Mouse (Mus musculus) bone marrow, adult 2 months (tissue): ENCODE measurements around the gene Pde10a. TPM values are rescaled to one million over a fixed set of nuclear protein-coding genes. Genes with fewer than 3 reads are reported as not detected.

ENCODE experiments used
- H3K27ac ChIP-seq: fragments of 200-500 bp; 2 replicates; pipeline ENCODE4 v1.5.1; 2012; ENCODE audit warnings: low read depth, mild to moderate bottlenecking, control low read depth, inconsistent platforms, low read length; ENCODE audit not compliant: control insufficient read depth, poor library complexity, insufficient read depth
- H3K4me1 ChIP-seq: fragments of 200-500 bp; 2 replicates; pipeline ENCODE4 v1.6.1; 2011; ENCODE audit warnings: low read length; ENCODE audit not compliant: control insufficient read depth, insufficient read depth
- H3K4me3 ChIP-seq: fragments of 200-500 bp; replicated peaks from 2 replicates; pipeline ENCODE3; 2011; ENCODE audit warnings: mild to moderate bottlenecking, low read depth, low read length, control low read depth; ENCODE audit not compliant: control insufficient read depth
- CTCF ChIP-seq: fragments of 200-500 bp; IDR thresholded peaks from 2 replicates; pipeline ENCODE4 v1.5.1; 2011; ENCODE audit warnings: low read length, control low read depth; ENCODE audit not compliant: control insufficient read depth, insufficient read depth
- POLR2A ChIP-seq: fragments of 200-500 bp; IDR thresholded peaks from 2 replicates; pipeline ENCODE4 v1.6.1; 2011; ENCODE audit warnings: low read depth, mild to moderate bottlenecking, control low read depth, low read length, borderline replicate concordance; ENCODE audit not compliant: control insufficient read depth
- WGBS: fragments of 180-500 bp; shearing (Covaris S2); methylation state at CpG from one replicate; pipeline ENCODE4 v1.1.7; 2018; 5-methylcytosine and 5-hydroxymethylcytosine counted together
- polyA plus RNA-seq: library from polyadenylated mRNA; stranded (reverse); fragments of >200 nt; gene quantifications from 2 replicates; pipeline ENCODE4 v1.2.4, GENCODE M21; 2011; ENCODE audit warnings: low replicate concordance; ENCODE audit not compliant: missing spikeins, insufficient read depth, insufficient read length

Gene Pde10a
- polyA plus RNA-seq, 1 experiment, result 5.5 TPM

DNA sequence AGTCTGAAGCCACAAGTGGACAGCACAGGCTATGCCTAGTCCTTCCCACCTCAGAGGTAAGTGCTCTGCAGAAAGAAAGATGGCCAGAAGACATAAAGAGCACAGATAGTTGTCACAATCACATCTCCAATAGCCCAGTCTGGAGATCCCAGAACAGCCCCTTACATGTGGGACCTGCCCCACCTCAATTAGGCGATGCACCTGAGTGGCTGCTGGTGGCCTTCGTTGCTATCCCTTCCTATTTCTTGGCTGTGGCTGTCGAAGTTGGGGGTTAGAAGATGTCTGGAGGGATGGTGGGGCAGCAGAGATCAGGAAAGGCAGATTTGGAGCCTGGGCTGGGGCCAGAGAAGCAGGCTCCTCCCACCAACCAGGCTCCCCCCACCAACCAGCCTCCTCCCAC lies 111.1 kb downstream of the Pde10a start:
- Histone ChIP-seq H3K4me1 (peaks cover 2% of the 10 kb centered on the region; the same call in 1 of the 2 replicates), H3K27ac (no peak overlapping the region), H3K4me3 (no peak overlapping the region)
- TF ChIP-seq CTCF, result no peak
- no peak for TF ChIP-seq POLR2A
- WGBS, result 64% methylated on average over 3 of the region's 3 CpGs

DNA sequence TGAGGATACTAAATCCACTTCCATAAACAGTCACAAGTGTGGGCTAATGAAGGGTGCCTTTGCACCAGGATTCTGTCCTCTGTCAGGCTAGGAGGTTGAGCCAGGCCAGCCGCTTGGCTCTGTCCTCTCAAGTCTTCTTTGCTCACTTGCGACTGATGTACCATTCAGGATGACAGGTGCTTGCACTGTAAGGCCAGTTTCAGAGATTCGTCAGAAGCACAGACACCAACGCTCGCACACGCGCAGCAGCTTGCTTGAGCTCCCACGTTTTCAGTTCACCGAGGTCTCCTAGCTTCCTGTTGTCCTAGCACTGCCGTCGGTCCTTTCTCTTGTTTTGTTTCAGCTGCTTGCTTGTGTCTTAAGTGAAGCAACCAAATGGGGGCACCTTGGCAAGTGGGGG lies 111.5 kb downstream of the Pde10a start:
- Histone ChIP-seq H3K27ac (no peak overlapping the region), H3K4me1 (peaks cover 2% of the 10 kb centered on the region; the same call in 1 of the 2 replicates), H3K4me3 (no peak overlapping the region)
- TF ChIP-seq POLR2A (no peak), CTCF (no peak)
- WGBS, result 76% methylated on average over 11 of the region's 11 CpGs

DNA sequence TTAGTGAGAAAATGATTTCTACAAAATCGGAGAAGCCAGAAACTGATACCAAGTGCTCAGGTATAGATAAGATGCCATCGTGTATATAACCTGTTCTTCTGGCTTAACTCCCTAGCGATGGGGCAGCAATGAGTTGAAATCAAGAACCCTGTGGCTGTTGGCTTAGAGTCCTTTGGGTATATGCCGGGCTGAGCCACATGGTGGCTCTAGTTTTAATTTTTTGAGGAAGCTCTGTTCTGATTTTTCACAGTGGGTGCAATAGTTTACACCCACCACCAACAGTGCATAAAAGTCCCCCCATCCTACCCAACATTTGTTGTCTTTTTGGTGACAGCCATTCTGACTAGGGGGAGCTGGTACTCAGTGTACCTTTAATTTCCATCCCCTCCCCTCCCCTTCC lies 112.0 kb downstream of the Pde10a start:
- no peak for TF ChIP-seq CTCF
- no peak for TF ChIP-seq POLR2A
- WGBS, result 38% methylated on average over 4 of the region's 4 CpGs
- H3K4me3 ChIP-seq, result no peak overlapping the region
- no peak overlapping the region for H3K27ac ChIP-seq
- peaks cover 2% of the 10 kb centered on the region; the same call in 1 of the 2 replicates for H3K4me1 ChIP-seq

DNA sequence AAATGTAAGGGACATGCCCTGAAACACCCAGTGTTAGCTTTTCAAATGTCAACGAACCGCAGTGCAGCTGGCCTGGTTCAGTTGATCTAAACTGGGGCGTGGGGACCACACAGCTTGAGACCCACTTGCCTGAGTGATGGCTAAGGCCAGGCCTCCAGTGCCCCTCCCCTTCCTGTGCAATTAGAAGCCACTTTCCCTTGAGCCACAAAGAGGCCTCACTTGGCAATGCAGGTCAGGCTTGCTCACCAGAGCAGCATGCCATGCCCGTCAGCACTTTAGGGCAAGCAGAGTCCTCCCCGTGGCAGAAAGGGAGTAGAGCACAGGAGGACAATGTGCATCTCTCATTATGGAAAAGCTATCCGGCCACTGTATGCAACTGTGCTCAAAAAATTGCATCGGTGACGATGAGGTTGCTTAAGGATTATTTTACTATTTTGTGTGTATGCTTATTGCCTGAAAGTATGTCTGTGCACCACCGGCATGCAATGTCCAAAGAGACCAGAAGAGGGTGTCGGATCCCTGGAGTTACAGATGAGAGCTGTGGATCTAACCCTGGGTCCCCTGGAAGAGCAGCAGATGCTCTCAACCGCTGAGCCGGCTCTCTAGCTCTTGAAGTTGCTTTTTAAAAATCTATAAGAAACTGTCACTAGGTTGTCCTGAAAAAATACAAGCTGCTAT lies 114.7 kb downstream of the Pde10a start:
- TF ChIP-seq CTCF, result no peak
- no peak for TF ChIP-seq POLR2A
- H3K27ac ChIP-seq, result no peak overlapping the region
- no peak overlapping the region for H3K4me3 ChIP-seq
- 74% methylated on average over 12 of the region's 12 CpGs for WGBS
- H3K4me1 ChIP-seq, result peaks cover 2% of the 10 kb centered on the region; the same call in 1 of the 2 replicates

DNA sequence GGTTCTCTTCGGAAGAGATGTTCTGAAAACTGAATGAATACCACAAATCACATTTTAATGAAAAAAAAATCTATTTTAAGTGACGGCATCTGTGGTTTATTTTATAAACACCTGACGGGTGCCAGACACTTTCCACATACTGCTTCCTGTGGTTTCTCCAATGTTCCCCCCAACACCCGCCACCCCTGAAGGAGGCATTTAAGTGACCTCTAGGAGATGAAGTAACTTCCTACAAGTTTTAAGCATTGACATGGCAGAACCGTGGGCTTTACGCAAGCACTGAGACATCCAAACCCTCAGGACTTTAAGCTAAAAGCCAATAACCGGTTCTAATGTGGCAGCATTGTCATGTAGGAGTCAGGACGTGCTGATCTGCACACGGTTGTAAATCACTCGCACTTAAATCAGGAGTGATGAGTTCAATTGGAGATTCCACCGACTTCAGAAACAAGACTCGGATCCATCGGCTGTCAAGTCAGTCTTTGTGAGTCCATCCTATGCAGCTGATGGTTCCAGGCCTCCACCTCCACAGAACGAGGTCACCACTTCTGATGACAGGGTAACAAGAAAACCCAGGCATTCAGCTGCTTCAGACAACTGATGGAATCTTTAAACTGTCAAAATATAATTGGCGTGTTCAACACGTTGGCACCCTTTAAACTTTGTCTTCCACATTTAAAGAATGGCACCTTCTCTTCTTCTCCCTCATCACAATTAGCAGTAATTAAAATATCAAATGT lies 115.7 kb downstream of the Pde10a start:
- no peak overlapping the region for H3K27ac ChIP-seq
- H3K4me3 ChIP-seq, result no peak overlapping the region
- TF ChIP-seq CTCF (no peak), POLR2A (no peak)
- peaks cover 2% of the 10 kb centered on the region; the same call in 1 of the 2 replicates for H3K4me1 ChIP-seq
- 23% methylated on average over 16 of the region's 16 CpGs for WGBS

DNA sequence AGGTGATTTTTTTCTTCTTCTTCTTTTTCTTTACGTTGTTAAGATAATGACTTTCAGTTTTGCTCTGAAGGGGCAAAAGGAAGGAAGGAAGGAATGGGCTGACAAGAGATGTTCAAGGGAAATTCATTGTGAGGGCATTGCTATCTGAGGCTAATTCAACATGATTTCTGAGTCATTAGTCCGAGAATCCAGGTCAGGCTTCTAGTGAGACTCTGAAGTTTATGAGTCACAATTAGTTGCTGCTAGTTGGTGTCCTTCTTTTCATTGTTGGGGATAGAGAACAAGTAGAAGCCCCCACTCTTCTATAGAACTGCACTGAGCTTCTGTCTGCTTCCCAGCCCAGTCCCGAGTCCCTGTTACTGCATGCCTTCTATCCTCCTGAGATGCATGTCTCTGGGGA lies 116.3 kb downstream of the Pde10a start:
- no peak for TF ChIP-seq CTCF
- TF ChIP-seq POLR2A, result no peak
- no peak overlapping the region for H3K4me3 ChIP-seq
- no peak overlapping the region for H3K27ac ChIP-seq
- 24% methylated on average over 3 of the region's 3 CpGs for WGBS
- H3K4me1 ChIP-seq, result no peaks in the 10 kb centered on the region; the same call in 1 of the 2 replicates

DNA sequence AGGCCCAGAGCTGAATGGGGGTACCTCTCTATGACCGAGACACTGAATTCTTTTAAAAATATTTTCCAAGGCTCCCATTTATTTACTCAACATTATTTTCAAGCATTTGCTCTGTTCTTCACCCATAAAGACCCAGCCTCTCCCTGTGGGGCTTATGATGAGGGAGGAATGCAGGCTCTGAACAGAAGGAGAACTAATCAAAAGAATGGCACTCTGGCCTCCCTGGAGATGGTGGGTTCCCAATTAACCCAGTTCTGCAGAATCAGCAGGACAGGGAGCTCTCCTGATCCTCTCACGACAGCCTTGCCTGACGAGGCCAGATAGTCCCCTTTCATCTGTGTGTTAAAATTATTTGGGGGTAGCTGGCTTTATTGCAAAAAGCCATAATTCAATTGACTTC lies 117.2 kb downstream of the Pde10a start:
- 70% methylated on average over 3 of the region's 3 CpGs for WGBS
- TF ChIP-seq POLR2A, result no peak
- no peak for TF ChIP-seq CTCF
- Histone ChIP-seq H3K4me3 (no peak overlapping the region), H3K27ac (no peak overlapping the region), H3K4me1 (no peaks in the 10 kb centered on the region; the same call in 1 of the 2 replicates)

DNA sequence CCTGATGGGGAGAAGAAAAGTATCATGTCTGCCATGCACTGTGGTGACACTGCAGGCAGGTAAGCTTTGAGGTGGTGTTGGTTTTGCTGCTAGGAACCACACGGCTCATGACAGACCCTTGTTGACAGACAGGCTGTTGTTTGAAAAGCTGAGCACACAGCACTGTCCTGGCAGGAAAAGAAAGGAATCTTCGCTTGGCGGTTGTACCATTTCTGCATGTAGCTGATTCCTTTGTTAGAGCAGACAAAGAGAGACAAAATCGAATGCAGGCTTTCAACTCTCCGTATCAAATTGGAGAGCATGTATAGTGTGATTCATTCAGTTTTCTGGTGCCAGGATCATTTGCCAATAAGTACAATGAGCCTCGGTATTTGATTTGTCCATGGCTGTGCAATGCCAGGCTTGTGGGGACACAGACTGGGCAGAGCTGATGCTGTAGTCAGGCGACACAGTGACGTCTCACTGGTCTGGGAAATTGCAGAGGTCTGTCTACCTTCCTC lies 122.2 kb downstream of the Pde10a start:
- WGBS, result 75% methylated on average over 8 of the region's 8 CpGs
- no peak overlapping the region for H3K27ac ChIP-seq
- TF ChIP-seq CTCF (no peak), POLR2A (no peak)
- H3K4me3 ChIP-seq, result no peak overlapping the region
- H3K4me1 ChIP-seq, result no peaks in the 10 kb centered on the region
